Mouse (Mus musculus) liver, embryonic 14.5 days (tissue): ENCODE results near the gene Pigk.

ENCODE experiments used
- CTCF ChIP-seq: IDR thresholded peaks from 2 replicates; pipeline ENCODE4 v1.5.1; 2016; ENCODE audit warnings: antibody characterized with exemption, low read depth, control low read depth
- EP300 ChIP-seq: IDR thresholded peaks from 2 replicates; pipeline ENCODE4 v1.6.1; 2016; ENCODE audit warnings: antibody characterized with exemption, low read depth

GRCm38 (mm10) chr3:152843925-152844324 lies 130.0 kb downstream of the Pigk start:
- TF ChIP-seq CTCF (no peak), EP300 (no peak)
